Mouse (Mus musculus) hindbrain, embryonic 16.5 days (tissue): ENCODE measurements around the gene Top3a. TPM values are rescaled to one million over a fixed set of nuclear protein-coding genes. Genes with fewer than 3 reads are reported as not detected.

Experiments used
- ATAC-seq: fragments of 200-750 bp; cut with Nextera tagmentation; 2 replicates; pipeline ENCODE4 v1.8.0; 2017; ENCODE audit warnings: moderate TSS enrichment, moderate library complexity
- H3K27ac ChIP-seq: fragments of 300-500 bp; sonication (generic); 2 replicates; pipeline ENCODE4 v1.5.1; 2014; ENCODE audit warnings: low read depth, mild to moderate bottlenecking, control low read depth, low read length, moderate library complexity
- H3K27me3 ChIP-seq: fragments of 300-500 bp; sonication (generic); replicated peaks from 2 replicates; pipeline ENCODE4 v1.6.1; 2014; ENCODE audit warnings: low read length; ENCODE audit not compliant: control insufficient read depth, insufficient read depth
- H3K36me3 ChIP-seq: fragments of 300-500 bp; sonication (generic); 2 replicates; pipeline ENCODE4 v1.6.1; 2014; ENCODE audit warnings: mild to moderate bottlenecking, low read length, moderate library complexity, mixed read lengths; ENCODE audit not compliant: control insufficient read depth, insufficient read depth
- H3K4me1 ChIP-seq: fragments of 300-500 bp; sonication (generic); 2 replicates; pipeline ENCODE4 v1.6.1; 2014; ENCODE audit warnings: low read depth, low read length; ENCODE audit not compliant: control insufficient read depth, insufficient read depth
- H3K4me2 ChIP-seq: fragments of 300-500 bp; sonication (generic); 2 replicates; pipeline ENCODE4 v1.6.1; 2014; ENCODE audit warnings: mild to moderate bottlenecking, low read length, control low read depth, moderate library complexity
- H3K4me3 ChIP-seq: fragments of 300-500 bp; sonication (generic); 2 replicates; pipeline ENCODE4 v1.5.1; 2014; ENCODE audit warnings: mild to moderate bottlenecking, low read length, control low read depth, moderate library complexity
- H3K9ac ChIP-seq: fragments of 300-500 bp; sonication (generic); 2 replicates; pipeline ENCODE4 v1.6.1; 2014; ENCODE audit warnings: low read depth, mild to moderate bottlenecking, control low read depth, low read length, moderate library complexity
- H3K9me3 ChIP-seq: fragments of 300-500 bp; sonication (generic); 2 replicates; pipeline ENCODE4 v1.6.1; 2014; ENCODE audit warnings: mild to moderate bottlenecking, low read length, moderate library complexity; ENCODE audit not compliant: control insufficient read depth
- WGBS: fragments of 180-500 bp; shearing (Covaris S2); extraction: QIAGEN DNeasy Blood & Tissue Kit; methylation state at CpG from one replicate; pipeline ENCODE4 v1.1.7; 2014; 5-methylcytosine and 5-hydroxymethylcytosine counted together
- polyA plus RNA-seq: library from polyadenylated mRNA; unstranded; fragments of >200 nt; fragmentation: Nextera tagmentation; extraction: Ambion mirVana; gene quantifications from 2 replicates; pipeline ENCODE4 v1.2.1, GENCODE M21; 2015

Top3a gene
- polyA plus RNA-seq, 1 experiment from 2014 or later, result 7.7 TPM

DNA sequence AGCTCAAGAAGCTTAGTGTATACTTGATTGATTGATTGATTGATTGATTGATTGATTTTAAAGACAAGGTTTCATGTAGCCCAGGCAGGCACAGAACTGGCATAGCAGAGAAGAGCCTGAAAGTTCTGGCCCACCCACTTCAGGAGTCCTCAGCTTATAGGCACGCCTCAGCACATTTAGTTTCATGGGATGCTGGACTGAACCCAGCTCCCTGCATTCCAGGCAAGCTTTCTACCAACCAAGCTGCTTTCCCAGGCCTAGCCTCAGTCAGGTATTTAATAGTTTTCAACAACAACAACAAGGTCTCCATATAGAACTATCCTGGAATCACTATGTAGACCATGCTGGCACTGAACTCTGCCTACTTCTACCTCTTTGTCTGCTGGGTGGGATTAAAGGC lies 32.4 kb upstream of the Top3a start:
- H3K9ac ChIP-seq, result no peak overlapping the region
- no peaks in the 10 kb centered on the region for H3K27me3 ChIP-seq
- H3K27ac ChIP-seq, result no peak overlapping the region
- 71% methylated on average over 1 of the region's 1 CpGs for WGBS
- no peak overlapping the region for H3K4me3 ChIP-seq
- H3K4me1 ChIP-seq, result peaks cover 5% of the 10 kb centered on the region
- no peaks in the 10 kb centered on the region for H3K9me3 ChIP-seq
- no peaks in the 10 kb centered on the region for H3K36me3 ChIP-seq
- no peak overlapping the region; the same call in 1 of the 2 replicates for H3K4me2 ChIP-seq
- ATAC-seq, result no peak

DNA sequence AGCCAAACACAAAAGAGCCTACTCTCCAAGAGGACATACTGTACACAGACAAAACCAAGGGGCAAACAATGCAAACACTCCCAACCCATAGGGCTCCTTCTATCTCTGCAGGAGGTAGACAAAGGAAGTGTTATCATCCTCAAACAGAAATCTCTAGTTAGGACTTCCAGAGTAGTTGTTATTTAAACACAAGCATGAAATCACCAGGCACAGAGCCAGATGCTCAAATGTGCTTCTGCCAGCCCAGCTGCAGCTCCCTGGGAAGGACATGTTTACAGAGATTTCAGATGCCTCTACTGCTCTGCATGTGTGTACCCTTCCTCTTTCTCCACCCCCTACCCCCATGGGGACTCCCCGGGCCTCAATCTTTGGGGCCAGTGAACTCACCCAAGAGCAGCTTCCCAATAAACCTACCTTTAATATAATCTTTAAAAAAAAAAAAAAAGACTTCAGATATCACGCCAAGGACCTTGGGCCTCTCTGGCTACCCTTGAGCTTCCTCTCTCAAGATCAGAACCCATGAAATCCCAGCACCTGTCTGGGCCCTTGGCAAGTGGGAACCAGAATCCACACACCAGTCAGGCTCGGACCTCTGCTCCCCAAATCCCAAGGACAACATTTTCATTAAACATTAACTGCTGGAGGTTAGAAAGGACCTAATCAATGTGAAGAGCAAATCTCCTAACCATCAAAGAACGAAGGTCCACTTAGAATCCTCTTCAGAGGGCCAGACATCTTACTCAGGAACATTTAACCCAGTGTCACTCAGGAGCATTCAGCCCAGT lies 31.3 kb upstream of the Top3a start:
- no peaks in the 10 kb centered on the region for H3K27me3 ChIP-seq
- H3K9ac ChIP-seq, result no peak overlapping the region
- no peak overlapping the region for H3K27ac ChIP-seq
- H3K9me3 ChIP-seq, result no peaks in the 10 kb centered on the region
- H3K4me3 ChIP-seq, result no peak overlapping the region
- H3K36me3 ChIP-seq, result no peaks in the 10 kb centered on the region
- 68% methylated on average over 4 of the region's 4 CpGs for WGBS
- ATAC-seq, result no peak
- H3K4me1 ChIP-seq, result peaks cover 5% of the 10 kb centered on the region
- H3K4me2 ChIP-seq, result no peak overlapping the region

DNA sequence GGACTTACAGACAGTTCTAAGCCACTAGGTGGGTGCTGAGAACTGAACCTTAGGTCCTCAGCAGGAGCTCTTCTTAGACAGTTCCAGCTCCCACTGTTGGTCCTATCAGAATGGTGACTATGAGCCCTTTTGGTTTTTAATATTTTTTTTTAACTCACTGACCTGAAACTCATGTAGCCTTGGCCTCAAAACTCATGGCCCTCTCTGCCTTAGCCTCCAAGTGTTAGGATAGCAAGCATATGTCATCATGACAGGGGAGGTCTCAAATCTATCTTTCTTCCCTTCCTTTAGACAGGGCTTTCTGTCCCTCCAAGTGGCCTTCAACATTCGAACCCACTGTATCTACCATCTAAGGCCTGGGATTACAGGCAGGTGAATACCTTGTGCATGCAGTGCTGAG lies 23.7 kb upstream of the Top3a start:
- H3K4me3 ChIP-seq, result no peak overlapping the region
- no peak overlapping the region for H3K27ac ChIP-seq
- 79% methylated on average over 1 of the region's 1 CpGs for WGBS
- no peak overlapping the region for H3K9ac ChIP-seq
- no peaks in the 10 kb centered on the region for H3K4me1 ChIP-seq
- H3K27me3 ChIP-seq, result no peaks in the 10 kb centered on the region
- no peak overlapping the region for H3K4me2 ChIP-seq
- ATAC-seq, result no peak
- H3K36me3 ChIP-seq, result no peaks in the 10 kb centered on the region
- H3K9me3 ChIP-seq, result no peaks in the 10 kb centered on the region

DNA sequence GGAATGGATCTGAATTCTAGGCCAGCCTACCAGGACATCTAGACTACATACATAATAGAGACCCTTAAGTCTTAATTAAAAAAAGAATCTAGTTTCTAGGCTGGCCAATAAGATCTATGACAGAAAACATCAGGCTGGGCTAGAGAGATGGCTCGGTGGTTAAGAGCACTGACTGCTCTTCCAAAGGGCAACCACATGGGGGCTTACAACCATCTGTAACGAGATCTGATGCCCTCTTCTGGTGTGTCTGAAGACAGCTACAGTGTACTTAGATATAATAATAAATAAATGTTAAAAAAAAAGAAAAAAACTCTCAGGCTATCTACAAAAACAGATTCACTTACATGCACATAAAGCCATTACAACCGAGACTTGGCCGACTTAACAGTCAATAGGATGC lies 22.8 kb upstream of the Top3a start:
- Histone ChIP-seq H3K4me3 (no peak overlapping the region), H3K36me3 (no peaks in the 10 kb centered on the region), H3K27me3 (no peaks in the 10 kb centered on the region), H3K4me2 (no peak overlapping the region), H3K4me1 (no peaks in the 10 kb centered on the region), H3K9me3 (no peaks in the 10 kb centered on the region), H3K27ac (no peak overlapping the region), H3K9ac (no peak overlapping the region)
- 85% methylated on average over 4 of the region's 4 CpGs for WGBS
- no peak for ATAC-seq

DNA sequence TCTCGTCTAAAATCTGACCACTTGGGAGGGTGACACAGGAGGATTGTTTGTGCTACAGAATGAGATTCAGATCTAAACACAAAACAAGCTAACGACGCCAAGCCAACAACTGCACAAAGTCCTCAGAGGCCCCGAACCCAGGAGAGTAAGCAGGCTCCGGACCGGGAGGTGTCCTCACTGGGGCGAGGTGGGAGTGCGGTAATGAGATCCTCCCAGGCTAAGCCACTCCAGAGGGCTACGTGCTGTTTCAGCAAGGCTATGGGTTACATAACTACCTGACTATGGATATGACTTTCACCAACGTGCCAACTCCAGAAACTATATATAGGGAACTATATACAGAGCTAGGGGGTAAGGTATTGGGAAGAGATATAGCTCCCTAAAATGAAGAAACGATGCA lies 19.2 kb upstream of the Top3a start:
- no peaks in the 10 kb centered on the region for H3K36me3 ChIP-seq
- no peaks in the 10 kb centered on the region for H3K4me1 ChIP-seq
- no peak overlapping the region for H3K4me2 ChIP-seq
- H3K27ac ChIP-seq, result no peak overlapping the region
- H3K9ac ChIP-seq, result no peak overlapping the region
- WGBS, result 93% methylated on average over 11 of the region's 11 CpGs
- H3K4me3 ChIP-seq, result no peak overlapping the region
- no peak for ATAC-seq
- H3K27me3 ChIP-seq, result no peaks in the 10 kb centered on the region
- no peaks in the 10 kb centered on the region for H3K9me3 ChIP-seq

DNA sequence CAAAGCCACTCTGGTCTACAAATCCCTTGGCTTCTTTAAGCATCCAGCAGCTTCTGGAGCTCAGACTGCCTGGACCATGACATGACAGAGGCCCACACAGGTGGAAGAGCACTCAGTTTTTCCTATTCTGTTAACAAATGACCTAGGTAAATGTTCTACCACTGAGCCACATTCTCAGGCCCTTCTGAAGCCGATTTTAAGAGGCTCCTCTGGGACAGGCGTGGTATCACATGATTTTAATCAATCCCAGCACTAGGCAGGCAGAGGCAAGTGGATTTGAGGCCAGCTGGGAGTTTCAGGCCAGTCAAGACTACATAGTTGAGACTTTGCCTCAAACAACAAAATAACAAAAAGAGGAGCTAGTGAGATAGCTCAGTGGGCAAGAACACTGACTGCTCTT lies 13.3 kb upstream of the Top3a start:
- WGBS, result 89% methylated on average over 2 of the region's 2 CpGs
- H3K36me3 ChIP-seq, result peaks cover 13% of the 10 kb centered on the region
- no peak for ATAC-seq

DNA sequence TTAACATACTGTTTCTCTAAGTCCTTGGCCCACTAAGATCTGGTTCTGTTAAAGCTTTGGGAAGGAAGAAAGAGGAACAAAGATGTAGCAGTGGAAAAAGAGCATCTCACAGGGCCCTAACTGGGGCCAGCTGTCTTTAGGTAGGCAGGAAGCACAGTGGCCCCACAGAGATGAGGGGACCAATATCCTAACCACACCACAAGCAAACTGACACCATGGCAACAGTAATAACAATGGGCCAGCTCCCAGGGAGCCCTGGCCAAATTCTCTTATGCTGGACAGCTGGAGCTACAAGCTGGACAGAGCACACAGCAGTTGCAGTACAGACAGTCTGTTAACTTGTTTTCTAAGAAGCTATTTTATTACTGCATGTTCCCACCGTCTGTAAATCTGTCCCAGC lies 10.4 kb upstream of the Top3a start:
- Histone ChIP-seq H3K27me3 (no peaks in the 10 kb centered on the region), H3K27ac (no peak overlapping the region), H3K4me2 (no peak overlapping the region), H3K9me3 (no peaks in the 10 kb centered on the region), H3K9ac (no peak overlapping the region), H3K4me1 (peaks cover under 1% of the 10 kb centered on the region), H3K36me3 (peaks cover 32% of the 10 kb centered on the region), H3K4me3 (no peak overlapping the region)
- no peak for ATAC-seq
- WGBS, result 30% methylated on average over 1 of the region's 1 CpGs

More for the DNA sequence above, 13.3 kb upstream of the Top3a start:
- H3K9me3 ChIP-seq, result no peaks in the 10 kb centered on the region
- H3K4me2 ChIP-seq, result no peak overlapping the region
- H3K27me3 ChIP-seq, result no peaks in the 10 kb centered on the region
- no peak overlapping the region for H3K27ac ChIP-seq
- no peak overlapping the region for H3K9ac ChIP-seq
- no peaks in the 10 kb centered on the region for H3K4me1 ChIP-seq
- H3K4me3 ChIP-seq, result no peak overlapping the region

DNA sequence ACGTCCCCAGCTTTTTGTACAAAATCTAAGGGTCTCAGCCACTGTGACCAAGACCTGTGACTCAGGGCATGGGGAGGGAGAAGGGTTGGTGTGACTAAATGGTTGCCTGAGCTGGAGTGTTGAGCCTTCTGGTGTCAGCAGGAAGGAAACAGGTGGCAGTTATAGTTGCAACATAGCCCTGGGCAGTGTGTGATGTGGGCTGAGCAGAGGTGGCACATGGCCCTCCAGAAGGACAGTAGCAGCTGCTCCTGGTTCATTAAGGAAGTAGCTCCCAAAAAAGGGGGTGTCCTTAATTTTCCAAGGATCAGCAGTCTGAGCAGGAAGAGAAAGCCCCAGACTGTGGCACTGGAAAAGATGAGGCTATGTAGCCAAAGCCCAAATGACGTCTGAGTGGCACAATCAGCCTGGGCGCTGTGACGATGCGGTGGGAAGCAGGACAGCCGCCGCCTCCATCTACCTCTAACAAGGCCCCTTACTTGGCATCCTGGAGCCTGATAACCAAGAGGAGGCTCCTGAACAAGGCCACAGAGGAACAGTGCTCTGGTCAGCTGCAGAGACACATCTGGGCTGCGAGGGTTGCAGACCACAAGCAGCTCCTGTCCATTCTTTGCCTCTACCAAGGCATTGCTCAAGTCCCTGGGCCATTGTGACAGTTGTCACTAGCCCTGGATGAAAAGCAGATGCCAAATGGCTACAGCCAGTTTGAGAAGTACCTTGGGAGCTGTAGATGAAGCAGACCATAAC lies 7.2 kb upstream of the Top3a start:
- no peak overlapping the region for H3K4me3 ChIP-seq
- H3K27me3 ChIP-seq, result no peaks in the 10 kb centered on the region
- WGBS, result 95% methylated on average over 8 of the region's 8 CpGs
- H3K27ac ChIP-seq, result no peak overlapping the region
- no peak overlapping the region for H3K9ac ChIP-seq
- ATAC-seq, result no peak
- H3K9me3 ChIP-seq, result no peaks in the 10 kb centered on the region
- peaks cover 33% of the 10 kb centered on the region for H3K4me1 ChIP-seq
- peaks cover 29% of the 10 kb centered on the region for H3K36me3 ChIP-seq
- no peak overlapping the region for H3K4me2 ChIP-seq

DNA sequence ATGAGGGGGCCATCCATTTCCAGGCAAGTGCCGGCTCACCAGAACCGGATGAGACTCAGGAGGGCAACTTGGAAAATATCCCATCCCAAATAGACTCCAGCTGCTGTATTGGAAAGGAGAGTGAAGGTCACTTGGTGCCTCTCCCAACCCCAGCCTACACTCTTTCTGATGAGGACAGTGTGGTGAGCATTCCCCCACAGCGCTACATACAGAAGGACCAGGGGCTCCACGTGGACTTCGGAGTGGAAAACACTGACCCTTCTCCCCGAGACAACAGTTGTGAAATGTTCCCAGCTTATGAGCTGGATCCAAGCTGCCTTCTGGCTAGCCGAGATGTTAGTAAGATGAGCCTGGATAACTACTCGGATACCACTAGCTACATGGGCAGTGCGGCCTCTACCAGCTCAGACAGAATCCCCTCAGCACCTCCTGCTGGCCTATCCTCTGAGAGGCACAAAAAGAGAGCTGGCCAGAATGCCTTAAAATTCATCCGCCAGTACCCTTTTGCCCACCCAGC lies 2.6 kb upstream of the Top3a start:
- Histone ChIP-seq H3K4me1 (peaks cover 66% of the 10 kb centered on the region), H3K27me3 (no peaks in the 10 kb centered on the region), H3K9me3 (no peaks in the 10 kb centered on the region), H3K4me2 (peak overlapping the region; percentile 51), H3K36me3 (peaks cover 12% of the 10 kb centered on the region), H3K9ac (no peak overlapping the region), H3K27ac (no peak overlapping the region), H3K4me3 (no peak overlapping the region)
- ATAC-seq, result no peak
- 90% methylated on average over 10 of the region's 10 CpGs for WGBS
